Mouse (Mus musculus): ENCODE measurements around the gene Klf7. TPM values are rescaled to one million over a fixed set of nuclear protein-coding genes. Genes with fewer than 3 reads are reported as not detected.

The Klf7 gene
- polyA plus RNA-seq (2012; rRNA removed) = 2.6 and 6.2 TPM in 2 replicates

DNA sequence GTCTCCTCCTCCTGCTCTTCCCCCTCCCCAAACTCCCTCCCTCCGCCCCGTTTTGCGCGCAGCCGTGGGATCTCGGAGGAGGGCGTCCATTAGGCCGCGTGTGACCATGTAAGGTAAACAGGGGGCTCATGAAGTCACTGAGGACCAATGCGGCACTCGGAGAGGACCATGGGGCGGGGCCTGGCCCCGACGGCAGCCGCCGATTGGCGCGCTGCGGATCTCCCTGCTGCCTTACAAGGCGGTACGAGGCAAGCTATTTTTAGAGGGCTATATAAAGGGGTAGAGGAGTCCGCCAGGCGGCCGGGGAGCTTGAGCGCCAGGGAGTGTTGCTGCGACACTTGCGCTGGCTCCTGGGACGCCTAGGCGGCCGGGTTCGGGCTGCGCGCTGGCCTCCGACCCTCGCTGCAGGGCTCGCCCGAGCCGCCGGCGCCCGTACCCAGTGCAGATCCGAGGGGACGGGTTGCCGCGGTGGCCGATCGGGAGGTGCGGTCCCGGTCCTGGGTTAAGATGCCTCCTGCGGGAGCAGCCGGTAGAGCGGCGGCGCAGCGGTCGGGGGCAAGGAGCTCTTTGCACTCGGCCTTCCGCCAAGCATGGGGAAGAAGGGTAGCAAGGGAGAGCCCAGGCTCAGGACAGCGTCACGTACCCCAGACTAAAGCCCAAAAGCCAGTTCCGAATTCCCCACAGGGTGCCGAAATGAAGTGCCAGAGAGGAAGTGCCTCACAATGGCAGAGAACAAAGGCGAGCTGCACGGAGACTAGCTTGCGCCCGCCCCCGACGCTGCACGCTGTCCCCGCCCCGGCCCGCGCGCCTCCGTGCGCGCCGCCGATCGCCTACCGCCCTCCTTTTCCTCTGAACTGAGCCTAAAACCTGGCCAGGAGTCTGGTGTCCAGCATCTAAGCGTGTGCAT lies at the start of gene Klf7:
TSS of gene Klf7 (minus strand) at position 724 of the 907 bp plus-strand sequence.

